ENCODE assay signal across 19 mouse cellular contexts in the genomic region with DNA sequence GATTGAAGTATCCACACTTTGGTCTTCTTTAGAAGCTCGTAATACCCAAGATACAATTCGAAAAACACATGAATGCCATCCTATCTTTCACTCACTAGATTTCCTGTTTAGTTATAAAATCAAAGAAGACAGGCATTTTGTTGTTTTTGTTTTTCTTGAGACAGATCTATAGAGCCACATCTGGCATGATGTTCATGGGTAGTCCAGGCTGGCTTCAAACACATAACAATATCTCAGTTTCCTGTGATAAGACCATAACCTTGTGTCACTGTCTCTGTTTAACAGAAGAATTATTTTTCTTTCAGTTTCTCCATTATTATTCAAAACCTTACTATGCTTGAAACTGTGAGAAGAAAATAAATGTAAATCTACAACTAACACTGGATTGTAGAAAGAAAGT.
"Had no signal": no experiment of that assay in that cellular context is flagged by ENCODE, and none has a peak within 500 bp of the region (broad histone marks: within the 10 kb centered on the region; RNA-seq: fewer than 3 reads in every experiment).

No protein-coding gene starts in this region.

- H3K4me3 ChIP-seq: liver, embryonic 15.5 days; lung, embryonic 15.5 days; megakaryocyte, embryonic 14.5 days; midbrain, embryonic 13.5 days; midbrain, embryonic 15.5 days; neural tube, embryonic 13.5 days; neural tube, embryonic 15.5 days had no signal

- H3K4me2 ChIP-seq: liver, embryonic 15.5 days; lung, embryonic 15.5 days; midbrain, embryonic 11.5 days; midbrain, embryonic 13.5 days; midbrain, embryonic 15.5 days; neural tube, embryonic 13.5 days; neural tube, embryonic 15.5 days had no signal

- DNase-seq: liver, postnatal 0 days; lung, adult 2 months; lung, postnatal 14 days; lung, postnatal 36 days; right cerebral cortex, postnatal 14 days; spleen, adult 18-20 months; thymus, adult 18-20 months; thymus, postnatal 14 days; thymus, postnatal 36 days had no signal

- H3K9ac ChIP-seq: liver, embryonic 15.5 days; liver, postnatal 0 days; lung, embryonic 15.5 days; midbrain, embryonic 13.5 days; midbrain, embryonic 15.5 days; neural tube, embryonic 13.5 days; neural tube, embryonic 15.5 days had no signal

- ATAC-seq: liver, postnatal 0 days; lung, postnatal 0 days; midbrain, embryonic 13.5 days; midbrain, embryonic 15.5 days had no signal

- H3K36me3 ChIP-seq: liver, embryonic 15.5 days; lung, embryonic 15.5 days; midbrain, embryonic 13.5 days; midbrain, embryonic 15.5 days; neural tube, embryonic 13.5 days; neural tube, embryonic 15.5 days had no signal

- H3K9me3 ChIP-seq: liver, embryonic 15.5 days; lung, embryonic 15.5 days; megakaryocyte, embryonic 14.5 days; midbrain, embryonic 13.5 days; midbrain, embryonic 15.5 days; neural tube, embryonic 13.5 days; neural tube, embryonic 15.5 days had no signal

- H3K27me3 ChIP-seq: liver, embryonic 15.5 days; lung, embryonic 15.5 days; megakaryocyte, embryonic 14.5 days; midbrain, embryonic 13.5 days; midbrain, embryonic 15.5 days; neural tube, embryonic 13.5 days; neural tube, embryonic 15.5 days had no signal

- H3K4me1 ChIP-seq: liver, embryonic 15.5 days; lung, embryonic 15.5 days; midbrain, embryonic 13.5 days; midbrain, embryonic 15.5 days; neural tube, embryonic 13.5 days; neural tube, embryonic 15.5 days had no signal

- H3K27ac ChIP-seq: liver, embryonic 15.5 days; lung, embryonic 15.5 days; macrophage; midbrain, embryonic 13.5 days; midbrain, embryonic 15.5 days; neural tube, embryonic 13.5 days; neural tube, embryonic 15.5 days had no signal
